Mouse (Mus musculus) hindbrain, embryonic 14.5 days (tissue): ENCODE results near the gene Gm7544. TPM values are rescaled to one million over a fixed set of nuclear protein-coding genes. Genes with fewer than 3 reads are reported as not detected.
"Not testable (repeated sequence)": the region's sequence is repeated elsewhere in the genome, so short reads cannot be mapped to it uniquely, and the experiment has no call there.

ENCODE experiments used
- ATAC-seq: fragments of 200-750 bp; cut with Nextera tagmentation; 2 replicates; pipeline ENCODE4 v1.8.0; 2017; ENCODE audit warnings: moderate number of reproducible peaks, mild to moderate bottlenecking, moderate TSS enrichment, moderate library complexity; ENCODE audit not compliant: low FRiP score
- DNase-seq: peaks from one replicate; pipeline ENCODE4 v3.0.0-alpha.2; 2015; ENCODE audit warnings: low spot score
- H3K27ac ChIP-seq: fragments of 300-500 bp; sonication (generic); 2 replicates; pipeline ENCODE4 v1.5.1; 2014; ENCODE audit warnings: mild to moderate bottlenecking, moderate library complexity
- H3K27me3 ChIP-seq: fragments of 300-500 bp; sonication (generic); 2 replicates; pipeline ENCODE4 v1.6.1; 2014; ENCODE audit warnings: mild to moderate bottlenecking, low read length, mixed read lengths; ENCODE audit not compliant: control insufficient read depth, insufficient read depth
- H3K36me3 ChIP-seq: fragments of 300-500 bp; sonication (generic); replicated peaks from 2 replicates; pipeline ENCODE4 v1.6.1; 2014; ENCODE audit not compliant: control insufficient read depth, insufficient read depth
- H3K4me1 ChIP-seq: fragments of 300-500 bp; sonication (generic); replicated peaks from 2 replicates; pipeline ENCODE4 v1.6.1; 2014; ENCODE audit warnings: antibody characterized with exemption, low read length, mixed read lengths; ENCODE audit not compliant: control insufficient read depth, insufficient read depth
- H3K4me2 ChIP-seq: fragments of 300-500 bp; sonication (generic); replicated peaks from 2 replicates; pipeline ENCODE4 v1.6.1; 2014; ENCODE audit warnings: mild to moderate bottlenecking, moderate library complexity
- H3K4me3 ChIP-seq: fragments of 300-500 bp; sonication (generic); replicated peaks from 2 replicates; pipeline ENCODE4 v1.5.1; 2014; ENCODE audit warnings: mild to moderate bottlenecking, low read length
- H3K9ac ChIP-seq: fragments of 300-500 bp; sonication (generic); 2 replicates; pipeline ENCODE4 v1.6.1; 2014
- H3K9me3 ChIP-seq: fragments of 300-500 bp; sonication (generic); 2 replicates; pipeline ENCODE4 v1.6.1; 2016; ENCODE audit warnings: low read length; ENCODE audit not compliant: control insufficient read depth
- WGBS: fragments of 180-500 bp; shearing (Covaris S2); extraction: QIAGEN DNeasy Blood & Tissue Kit; methylation state at CpG from one replicate; pipeline ENCODE4 v1.1.7; 2014; 5-methylcytosine and 5-hydroxymethylcytosine counted together
- polyA plus RNA-seq: library from polyadenylated mRNA; unstranded; fragments of >200 nt; fragmentation: Nextera tagmentation; extraction: Ambion mirVana; gene quantifications from 2 replicates; pipeline ENCODE4 v1.2.1, GENCODE M21; 2014

The Gm7544 gene
- polyA plus RNA-seq = not detected in 2 replicates

DNA sequence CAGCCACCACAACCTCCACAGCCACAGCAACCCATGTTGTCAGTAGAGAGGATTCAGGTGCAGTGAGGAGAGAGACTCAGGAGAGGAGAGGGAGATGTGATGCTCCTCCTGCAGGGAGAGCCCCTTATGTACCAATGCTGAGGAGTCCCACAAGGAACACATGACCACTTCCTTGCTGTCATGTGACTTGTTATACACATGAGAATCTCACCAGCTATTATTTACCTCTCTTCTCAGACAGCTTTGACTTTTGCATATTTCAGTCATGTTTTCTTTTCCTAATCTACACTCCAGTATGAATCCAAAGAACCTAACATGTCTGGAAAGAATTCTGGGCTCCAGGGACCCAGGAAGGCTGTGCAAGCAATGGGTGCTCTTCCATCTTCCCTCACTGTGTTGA lies at the start of gene Gm7544:
Gm7544 (minus strand) TSS at position 101 of the 400 bp plus-strand sequence.
- ATAC-seq, H3K9me3 ChIP-seq, H3K27me3 ChIP-seq, DNase-seq, H3K27ac ChIP-seq, H3K36me3 ChIP-seq, H3K4me3 ChIP-seq, H3K9ac ChIP-seq, H3K4me2 ChIP-seq, H3K4me1 ChIP-seq: not testable (repeated sequence)

DNA sequence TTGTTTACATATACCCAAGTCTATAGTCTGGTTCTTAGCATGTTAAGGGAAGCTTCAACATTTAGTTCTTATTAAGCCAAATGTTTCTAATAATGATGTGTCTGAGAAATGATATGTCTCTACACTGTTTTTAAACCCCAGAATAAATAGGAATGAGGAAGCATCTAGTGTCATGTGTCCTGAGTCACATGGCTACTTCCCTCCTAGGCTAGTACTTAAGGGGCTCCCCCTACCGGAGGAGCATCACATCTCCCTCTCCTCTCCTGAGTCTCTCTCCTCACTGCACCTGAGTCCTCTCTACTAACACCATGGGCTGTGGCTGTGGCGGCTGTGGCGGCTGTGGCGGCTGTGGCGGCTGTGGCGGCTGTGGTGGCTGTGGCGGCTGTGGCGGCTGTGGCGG lies 44.5 kb upstream of the Gm7544 start, which contains the start of gene Gm47959:
Gm47959 (plus strand) TSS at position 243 of the 400 bp plus-strand sequence.
- H3K9me3 ChIP-seq, H3K27ac ChIP-seq, H3K36me3 ChIP-seq, H3K4me2 ChIP-seq, H3K9ac ChIP-seq, H3K4me3 ChIP-seq, H3K4me1 ChIP-seq, DNase-seq, ATAC-seq, H3K27me3 ChIP-seq: not testable (repeated sequence)
- WGBS = 96% methylated on average over 9 of the region's 9 CpGs

DNA sequence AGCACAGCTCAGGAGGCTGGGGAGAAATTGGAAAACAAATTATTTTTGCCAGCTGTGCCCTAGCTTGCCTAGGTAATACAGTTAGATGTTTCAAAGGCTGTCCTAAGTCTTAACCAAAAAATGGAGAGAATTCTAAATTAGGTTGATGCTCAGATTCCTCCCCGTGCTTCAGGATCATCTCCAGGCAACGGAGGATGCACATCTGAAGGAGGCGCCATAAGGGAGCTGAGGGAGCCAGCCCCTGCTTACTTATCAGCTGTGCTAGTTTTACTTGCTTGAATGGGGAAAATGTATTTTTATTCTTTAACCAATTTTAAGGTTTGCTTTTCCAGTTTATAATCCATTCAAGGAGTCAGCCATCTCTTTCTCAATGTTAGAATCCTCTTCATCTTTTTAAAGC lies 38.1 kb upstream of the Gm7544 start:
- Histone ChIP-seq H3K4me3 (no peak overlapping the region), H3K36me3 (no peaks in the 10 kb centered on the region), H3K9me3 (no peaks in the 10 kb centered on the region), H3K9ac (no peak overlapping the region), H3K27me3 (no peaks in the 10 kb centered on the region), H3K27ac (no peak overlapping the region), H3K4me1 (no peaks in the 10 kb centered on the region), H3K4me2 (no peak overlapping the region)
- no peak for DNase-seq
- no peak for ATAC-seq
- WGBS = 83% methylated on average over 3 of the region's 3 CpGs

DNA sequence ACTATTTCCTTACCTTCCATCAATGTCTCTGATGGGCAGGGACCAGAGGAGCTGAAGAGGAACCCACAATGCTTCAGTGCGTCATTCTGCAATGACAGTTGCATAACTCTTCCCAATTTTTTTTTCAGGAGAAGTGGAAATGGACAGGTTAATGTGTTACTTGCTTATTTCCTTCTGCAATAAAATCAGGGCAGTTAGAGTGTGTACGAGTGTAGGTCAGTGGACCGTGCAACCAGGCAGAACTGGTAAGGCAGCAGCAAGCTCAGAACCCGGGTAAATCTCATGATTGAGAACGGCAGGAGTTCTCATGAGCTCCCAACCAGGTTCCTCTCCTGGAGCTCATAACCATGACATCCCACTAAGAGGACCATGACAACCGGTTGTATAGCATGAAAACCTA lies 36.3 kb upstream of the Gm7544 start:
- 91% methylated on average over 6 of the region's 6 CpGs for WGBS
- no peak for DNase-seq
- H3K4me1 ChIP-seq = no peaks in the 10 kb centered on the region
- H3K4me3 ChIP-seq = no peak overlapping the region
- no peak for ATAC-seq
- no peak overlapping the region for H3K9ac ChIP-seq
- H3K36me3 ChIP-seq = no peaks in the 10 kb centered on the region
- H3K27me3 ChIP-seq = no peaks in the 10 kb centered on the region
- H3K27ac ChIP-seq = no peak overlapping the region
- H3K9me3 ChIP-seq = no peaks in the 10 kb centered on the region
- H3K4me2 ChIP-seq = no peak overlapping the region

- no peaks in the 10 kb centered on the region for H3K36me3 ChIP-seq
- WGBS = 77% methylated on average over 3 of the region's 3 CpGs
- ATAC-seq (no peak), DNase-seq (no peak)
- H3K4me3 ChIP-seq = no peak overlapping the region
- no peak overlapping the region for H3K9ac ChIP-seq
- H3K9me3 ChIP-seq = no peaks in the 10 kb centered on the region
- no peaks in the 10 kb centered on the region for H3K27me3 ChIP-seq
- no peaks in the 10 kb centered on the region for H3K4me1 ChIP-seq
- no peak overlapping the region for H3K27ac ChIP-seq
- no peak overlapping the region for H3K4me2 ChIP-seq
These were observed 35.8 kb upstream of the Gm7544 start for GRCm38 (mm10) chr1:82991596-82991995.

GRCm38 (mm10) chr1:82991062-82991461 lies 35.2 kb upstream of the Gm7544 start:
- no peak for ATAC-seq
- Histone ChIP-seq H3K27ac (no peak overlapping the region), H3K27me3 (no peaks in the 10 kb centered on the region)

GRCm38 (mm10) chr1:82987530-82988198 lies 31.9 kb upstream of the Gm7544 start:
- Histone ChIP-seq H3K4me1 (no peaks in the 10 kb centered on the region), H3K9me3 (0 out of 2 replicates have a peak, but pooled peaks cover 8% of the 10 kb centered on the region), H3K9ac (no peak overlapping the region), H3K36me3 (no peaks in the 10 kb centered on the region), H3K4me2 (no peak overlapping the region), H3K27me3 (no peaks in the 10 kb centered on the region), H3K4me3 (no peak overlapping the region), H3K27ac (no peak overlapping the region)
- WGBS = 38% methylated on average over 4 of the region's 4 CpGs
- ATAC-seq (no peak; the same call in 1 of the 2 replicates), DNase-seq (peak; percentile 94)

More at GRCm38 (mm10) chr1:82991062-82991461, 35.2 kb upstream of the Gm7544 start:
- WGBS = 78% methylated on average over 4 of the region's 4 CpGs
- DNase-seq = no peak
- no peaks in the 10 kb centered on the region for H3K36me3 ChIP-seq
- no peak overlapping the region for H3K4me2 ChIP-seq
- H3K9ac ChIP-seq = no peak overlapping the region
- H3K4me1 ChIP-seq = no peaks in the 10 kb centered on the region
- no peak overlapping the region for H3K4me3 ChIP-seq
- no peaks in the 10 kb centered on the region for H3K9me3 ChIP-seq

DNA sequence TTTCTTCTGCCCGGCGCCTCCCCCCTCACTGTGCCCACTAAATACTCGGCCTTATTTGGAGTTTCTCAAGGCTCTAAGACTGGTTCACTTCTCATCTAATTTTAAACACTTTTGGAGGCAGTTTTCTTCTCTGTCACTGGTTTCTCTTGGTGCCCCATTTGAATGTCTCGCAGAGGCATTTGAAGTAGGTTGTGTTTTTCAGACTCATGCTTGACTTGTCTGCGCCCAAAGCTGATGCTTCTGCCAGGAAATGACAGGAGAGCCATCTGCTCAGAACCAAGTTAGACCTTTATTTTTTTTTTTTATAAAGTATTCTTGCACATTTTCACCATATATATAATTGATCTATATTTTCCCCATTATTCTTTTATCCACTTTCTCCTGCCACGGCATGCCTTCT lies 30.9 kb upstream of the Gm7544 start:
- Histone ChIP-seq H3K4me1 (no peaks in the 10 kb centered on the region), H3K9me3 (0 out of 2 replicates have a peak, but pooled peaks cover 8% of the 10 kb centered on the region), H3K4me2 (no peak overlapping the region), H3K36me3 (no peaks in the 10 kb centered on the region), H3K9ac (no peak overlapping the region), H3K27me3 (no peaks in the 10 kb centered on the region), H3K27ac (no peak overlapping the region), H3K4me3 (no peak overlapping the region)
- 96% methylated on average over 6 of the region's 6 CpGs for WGBS
- ATAC-seq (no peak), DNase-seq (no peak)

DNA sequence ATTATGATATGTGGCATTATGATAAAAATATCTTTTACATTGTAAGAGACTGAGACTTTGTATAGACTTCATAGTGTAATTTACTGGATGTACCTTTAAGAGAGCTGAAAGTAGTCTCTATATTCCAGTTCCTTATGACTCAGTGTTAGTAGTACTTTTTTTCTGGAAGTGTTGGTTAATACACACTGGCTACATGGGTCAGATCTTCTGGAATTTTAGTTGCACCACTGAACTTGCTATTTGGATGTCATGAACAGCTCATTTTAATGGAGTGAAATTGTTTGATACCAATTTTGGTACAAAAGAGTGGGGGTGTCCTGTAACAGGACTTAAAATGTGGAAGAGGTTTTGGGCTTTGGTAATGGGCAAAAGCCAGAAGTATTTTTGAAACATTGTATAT lies 22.0 kb upstream of the Gm7544 start:
- H3K36me3 ChIP-seq = no peaks in the 10 kb centered on the region
- ATAC-seq (no peak), DNase-seq (no peak)
- H3K27me3 ChIP-seq = no peaks in the 10 kb centered on the region
- no peaks in the 10 kb centered on the region for H3K4me1 ChIP-seq
- no peak overlapping the region for H3K4me3 ChIP-seq
- no peak overlapping the region for H3K4me2 ChIP-seq
- H3K9me3 ChIP-seq = no peaks in the 10 kb centered on the region
- H3K9ac ChIP-seq = no peak overlapping the region
- H3K27ac ChIP-seq = no peak overlapping the region

DNA sequence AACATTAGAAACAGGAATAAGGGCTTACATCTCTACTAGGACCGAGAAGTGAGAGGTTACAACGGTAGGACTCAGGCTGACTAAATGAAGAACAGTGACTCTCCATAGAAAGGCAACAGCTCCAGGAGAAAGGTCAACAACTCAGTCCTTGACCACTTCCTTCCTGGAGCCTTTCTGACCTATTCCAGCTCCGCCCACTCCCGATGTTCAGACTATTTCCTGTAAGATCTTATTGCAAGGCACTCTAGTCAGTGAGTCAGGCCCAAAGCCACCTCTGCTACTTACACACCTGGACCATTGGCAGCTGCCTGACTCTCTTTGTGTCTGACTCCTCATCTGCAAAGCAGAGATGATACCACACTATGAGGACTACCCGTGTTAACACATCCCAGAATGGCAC lies 19.9 kb upstream of the Gm7544 start:
- Histone ChIP-seq H3K9me3 (no peaks in the 10 kb centered on the region), H3K27me3 (no peaks in the 10 kb centered on the region), H3K4me2 (no peak overlapping the region), H3K4me1 (no peaks in the 10 kb centered on the region), H3K4me3 (no peak overlapping the region), H3K27ac (no peak overlapping the region), H3K9ac (no peak overlapping the region), H3K36me3 (no peaks in the 10 kb centered on the region)
- WGBS = 86% methylated on average over 5 of the region's 5 CpGs
- ATAC-seq (no peak), DNase-seq (no peak)
